Mouse (Mus musculus) forebrain, embryonic 16.5 days (tissue): ENCODE results near the gene Slc6a2. TPM values are rescaled to one million over a fixed set of nuclear protein-coding genes. Genes with fewer than 3 reads are reported as not detected.
A peak's percentile ranks its signal among the peaks of the same experiment; 100 is the strongest.

Experiments used
- ATAC-seq: fragments of 200-750 bp; cut with Nextera tagmentation; 2 replicates; pipeline ENCODE4 v1.8.0; 2017; ENCODE audit warnings: mild to moderate bottlenecking, moderate library complexity
- H3K27ac ChIP-seq: fragments of 300-500 bp; sonication (generic); 2 replicates; pipeline ENCODE4 v1.5.1; 2014; ENCODE audit warnings: low read length, control low read depth
- H3K27me3 ChIP-seq: fragments of 300-500 bp; sonication (generic); replicated peaks from 2 replicates; pipeline ENCODE4 v1.6.1; 2014; ENCODE audit warnings: low read length; ENCODE audit not compliant: control insufficient read depth, insufficient read depth
- H3K36me3 ChIP-seq: fragments of 300-500 bp; sonication (generic); 2 replicates; pipeline ENCODE4 v1.6.1; 2014; ENCODE audit not compliant: control insufficient read depth, insufficient read depth
- H3K4me1 ChIP-seq: fragments of 300-500 bp; sonication (generic); replicated peaks from 2 replicates; pipeline ENCODE4 v1.6.1; 2014; ENCODE audit warnings: low read length; ENCODE audit not compliant: control insufficient read depth, insufficient read depth
- H3K4me2 ChIP-seq: fragments of 300-500 bp; sonication (generic); 2 replicates; pipeline ENCODE4 v1.6.1; 2014; ENCODE audit warnings: mild to moderate bottlenecking, low read length, control low read depth
- H3K4me3 ChIP-seq: fragments of 300-500 bp; sonication (generic); replicated peaks from 2 replicates; pipeline ENCODE4 v1.5.1; 2014; ENCODE audit warnings: mild to moderate bottlenecking, low read length, control low read depth
- H3K9ac ChIP-seq: fragments of 300-500 bp; sonication (generic); replicated peaks from 2 replicates; pipeline ENCODE4 v1.6.1; 2014; ENCODE audit warnings: low read depth, low read length, control low read depth
- H3K9me3 ChIP-seq: fragments of 300-500 bp; sonication (generic); 2 replicates; pipeline ENCODE4 v1.6.1; 2016; ENCODE audit warnings: low read length; ENCODE audit not compliant: control insufficient read depth
- WGBS: fragments of 180-500 bp; shearing (Covaris S2); extraction: QIAGEN DNeasy Blood & Tissue Kit; methylation state at CpG from one replicate; pipeline ENCODE4 v1.1.7; 2014; 5-methylcytosine and 5-hydroxymethylcytosine counted together
- polyA plus RNA-seq: library from polyadenylated mRNA; unstranded; fragments of >200 nt; fragmentation: Nextera tagmentation; extraction: Ambion mirVana; gene quantifications from 2 replicates; pipeline ENCODE4 v1.2.1, GENCODE M21; 2015

The Slc6a2 gene
- polyA plus RNA-seq, 1 experiment from 2014 or later: not detected

DNA sequence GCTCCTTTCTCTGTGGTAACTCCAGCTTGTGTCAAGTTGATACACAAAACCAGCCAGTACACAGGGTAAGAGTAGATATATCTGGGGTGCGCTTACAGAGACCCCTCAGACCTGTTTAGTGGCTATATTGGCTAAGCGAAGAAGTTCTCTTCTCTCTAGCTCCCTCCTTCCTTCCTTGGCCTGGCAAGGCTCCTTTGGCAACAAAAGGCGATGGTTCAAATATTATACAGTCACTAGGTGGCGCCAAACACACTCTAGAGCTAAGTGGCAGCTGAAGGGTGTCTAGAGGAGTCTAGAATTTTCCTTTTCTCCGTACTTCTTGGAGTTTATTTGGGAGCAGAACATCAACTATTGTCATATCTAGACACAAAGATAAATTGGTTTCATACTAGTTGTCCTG lies 50.4 kb downstream of the Slc6a2 start:
- no peak overlapping the region for H3K9ac ChIP-seq
- H3K9me3 ChIP-seq: no peaks in the 10 kb centered on the region
- 31% methylated on average over 5 of the region's 5 CpGs for WGBS
- no peaks in the 10 kb centered on the region for H3K4me1 ChIP-seq
- no peak overlapping the region for H3K4me3 ChIP-seq
- no peaks in the 10 kb centered on the region for H3K36me3 ChIP-seq
- H3K4me2 ChIP-seq: no peak overlapping the region
- no peaks in the 10 kb centered on the region for H3K27me3 ChIP-seq
- ATAC-seq: no peak
- no peak overlapping the region for H3K27ac ChIP-seq

DNA sequence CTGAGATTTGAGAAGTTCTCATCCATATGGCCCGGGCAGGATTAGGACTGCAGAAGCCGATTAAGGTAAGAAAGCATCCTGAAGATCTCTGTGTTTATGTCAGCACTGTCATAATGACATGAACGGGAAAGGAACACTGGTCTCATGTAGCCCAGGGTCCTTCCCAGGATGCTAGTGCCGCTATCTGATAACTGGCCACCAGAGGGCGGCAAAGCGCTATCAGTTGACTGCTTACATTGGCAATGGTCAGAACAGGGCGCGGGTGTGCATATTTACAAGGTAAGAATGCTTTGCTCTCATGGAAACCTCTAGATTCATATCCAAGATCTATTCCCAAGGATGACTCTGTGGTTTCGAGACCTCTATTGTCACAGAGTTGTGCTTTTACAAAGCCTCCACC lies 51.6 kb downstream of the Slc6a2 start:
- Histone ChIP-seq H3K27me3 (no peaks in the 10 kb centered on the region), H3K27ac (no peak overlapping the region), H3K9me3 (no peaks in the 10 kb centered on the region), H3K36me3 (no peaks in the 10 kb centered on the region), H3K9ac (no peak overlapping the region), H3K4me2 (no peak overlapping the region), H3K4me1 (no peaks in the 10 kb centered on the region), H3K4me3 (no peak overlapping the region)
- ATAC-seq: peak; percentile 79
- 10% methylated on average over 9 of the region's 9 CpGs for WGBS

DNA sequence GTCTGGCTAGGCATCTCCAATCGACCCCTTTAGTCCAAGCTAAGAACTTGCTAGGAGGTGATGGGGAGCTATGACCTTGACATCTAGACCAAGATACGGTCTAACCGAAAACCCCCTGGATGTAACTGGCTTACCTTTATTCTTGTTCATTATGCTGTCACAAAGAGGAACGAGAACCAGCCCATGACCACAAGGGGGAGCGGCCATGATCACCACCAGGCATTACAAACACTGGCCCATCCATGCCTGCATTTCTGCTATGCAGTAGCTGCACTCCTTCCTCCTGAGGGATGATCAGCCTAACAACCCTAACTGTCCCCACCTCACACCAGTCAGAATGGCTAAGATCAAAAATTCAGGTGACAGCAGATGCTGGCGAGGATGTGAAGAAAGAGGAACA lies 52.3 kb downstream of the Slc6a2 start:
- ATAC-seq: no peak
- H3K9ac ChIP-seq: no peak overlapping the region
- 71% methylated on average over 6 of the region's 6 CpGs for WGBS
- H3K4me2 ChIP-seq: no peak overlapping the region
- H3K9me3 ChIP-seq: no peaks in the 10 kb centered on the region
- H3K36me3 ChIP-seq: no peaks in the 10 kb centered on the region
- no peak overlapping the region for H3K4me3 ChIP-seq
- no peaks in the 10 kb centered on the region for H3K4me1 ChIP-seq
- H3K27me3 ChIP-seq: no peaks in the 10 kb centered on the region
- H3K27ac ChIP-seq: no peak overlapping the region

DNA sequence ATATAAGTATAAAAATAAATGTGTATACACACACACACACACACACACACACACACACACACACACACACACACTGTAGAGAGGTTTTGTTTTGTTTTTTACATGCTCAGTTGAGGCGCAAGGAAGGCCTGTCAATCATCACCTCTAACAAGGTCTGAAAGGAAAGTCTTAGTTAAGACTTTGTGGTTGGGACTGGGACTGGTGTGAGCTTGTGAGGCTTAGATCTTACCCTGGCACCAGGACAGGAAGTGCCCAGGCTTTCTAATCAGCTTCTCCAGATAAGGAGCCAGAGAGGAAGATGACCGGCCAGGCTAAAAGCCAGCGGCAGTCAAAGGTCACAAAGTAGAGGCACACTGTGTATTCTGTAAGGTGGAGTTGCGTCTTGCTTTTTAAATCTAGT lies 54.4 kb downstream of the Slc6a2 start:
- H3K27ac ChIP-seq: no peak overlapping the region
- ATAC-seq: no peak
- no peaks in the 10 kb centered on the region for H3K27me3 ChIP-seq
- H3K9me3 ChIP-seq: no peaks in the 10 kb centered on the region
- H3K4me1 ChIP-seq: no peaks in the 10 kb centered on the region
- no peaks in the 10 kb centered on the region for H3K36me3 ChIP-seq
- H3K4me2 ChIP-seq: no peak overlapping the region
- H3K4me3 ChIP-seq: no peak overlapping the region
- H3K9ac ChIP-seq: no peak overlapping the region
- WGBS: 83% methylated on average over 4 of the region's 4 CpGs

DNA sequence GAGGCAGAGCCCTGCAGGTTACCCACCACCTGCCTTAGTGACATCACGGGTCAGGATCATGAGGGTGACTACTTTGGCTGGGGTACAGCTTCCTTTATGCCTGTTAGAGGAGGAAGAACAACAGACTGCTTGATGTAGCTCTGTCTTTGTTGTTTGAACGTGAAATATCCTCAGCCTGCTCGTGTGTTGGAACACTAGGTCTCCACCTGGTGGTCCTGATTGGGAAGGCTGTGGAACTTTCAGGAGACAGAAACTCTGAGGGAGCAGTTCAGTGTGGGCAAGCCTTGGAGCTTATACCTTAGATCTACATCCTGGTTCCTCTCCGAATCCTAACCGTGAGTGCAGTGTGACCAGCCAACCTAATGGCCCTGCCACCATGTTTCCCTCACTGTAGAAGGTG lies 61.9 kb downstream of the Slc6a2 start:
- ATAC-seq: no peak
- Histone ChIP-seq H3K27ac (no peak overlapping the region), H3K9ac (no peak overlapping the region), H3K36me3 (no peaks in the 10 kb centered on the region), H3K4me2 (no peak overlapping the region), H3K4me1 (no peaks in the 10 kb centered on the region), H3K9me3 (no peaks in the 10 kb centered on the region), H3K27me3 (no peaks in the 10 kb centered on the region), H3K4me3 (no peak overlapping the region)
- 57% methylated on average over 5 of the region's 5 CpGs for WGBS

DNA sequence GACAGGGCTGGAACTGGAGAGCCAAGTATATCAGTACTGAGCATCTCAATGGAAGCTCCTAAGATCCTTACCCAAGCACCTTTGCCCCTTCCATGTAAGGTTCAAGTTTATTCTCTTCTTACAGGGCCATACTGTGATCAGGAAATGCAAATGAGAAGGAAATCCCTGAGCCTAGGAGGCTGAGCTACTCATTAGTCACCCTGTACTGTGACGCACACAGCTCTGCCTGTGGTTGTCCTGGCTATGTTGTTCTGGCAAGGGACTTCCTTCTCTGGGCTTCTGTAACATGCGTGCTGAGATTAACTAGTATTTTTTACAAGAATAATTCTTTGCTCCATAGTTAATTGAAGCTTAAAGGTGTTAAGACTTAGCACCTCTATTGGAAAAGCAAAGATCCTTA lies 70.8 kb downstream of the Slc6a2 start:
- no peak overlapping the region for H3K4me3 ChIP-seq
- H3K4me1 ChIP-seq: no peaks in the 10 kb centered on the region
- ATAC-seq: no peak
- H3K36me3 ChIP-seq: no peaks in the 10 kb centered on the region
- WGBS: 77% methylated on average over 2 of the region's 2 CpGs
- H3K27me3 ChIP-seq: no peaks in the 10 kb centered on the region
- no peak overlapping the region for H3K9ac ChIP-seq
- no peak overlapping the region for H3K4me2 ChIP-seq
- H3K9me3 ChIP-seq: no peaks in the 10 kb centered on the region
- H3K27ac ChIP-seq: no peak overlapping the region

DNA sequence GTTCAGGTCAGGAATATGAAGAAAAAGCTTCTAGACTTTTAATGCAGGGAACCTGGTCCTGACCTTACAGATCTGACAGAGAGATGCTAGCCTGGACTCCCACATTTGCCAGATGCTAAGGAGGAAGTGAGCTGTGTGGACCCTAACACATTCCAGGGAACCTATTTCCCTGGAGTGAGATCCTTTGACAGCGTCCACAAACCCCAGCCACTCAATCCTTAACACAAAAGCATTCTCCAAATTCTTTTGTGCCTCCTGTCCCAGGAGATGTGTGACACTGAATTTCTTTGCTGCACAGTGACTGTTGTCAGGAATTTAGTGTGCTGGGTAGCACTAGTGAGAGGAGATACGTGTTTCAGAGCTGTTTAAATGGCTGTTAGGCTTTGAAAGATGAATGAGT lies 79.0 kb downstream of the Slc6a2 start:
- 3% methylated on average over 2 of the region's 2 CpGs for WGBS
- Histone ChIP-seq H3K4me3 (no peak overlapping the region), H3K36me3 (no peaks in the 10 kb centered on the region), H3K27me3 (no peaks in the 10 kb centered on the region), H3K4me1 (no peaks in the 10 kb centered on the region), H3K4me2 (no peak overlapping the region), H3K27ac (no peak overlapping the region), H3K9me3 (no peaks in the 10 kb centered on the region), H3K9ac (no peak overlapping the region)
- no peak for ATAC-seq

DNA sequence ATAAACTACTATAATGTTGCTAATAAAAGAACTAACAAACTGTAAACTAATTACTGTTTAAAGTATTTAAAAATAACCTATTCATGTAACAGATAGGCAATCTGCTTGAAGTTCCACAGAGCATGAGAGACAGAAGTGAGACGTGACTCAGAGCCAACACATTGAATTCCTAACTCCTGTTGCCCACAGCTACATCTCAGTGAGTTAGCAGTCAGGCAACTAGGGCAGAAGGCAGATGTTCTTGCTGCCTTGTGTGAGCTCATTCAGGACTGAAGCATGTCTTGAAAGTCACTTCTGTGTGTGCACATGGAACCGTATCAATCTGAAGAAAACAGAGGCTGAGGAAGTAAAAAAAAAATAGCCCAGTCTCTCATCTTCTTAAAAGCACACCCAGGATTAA lies 80.4 kb downstream of the Slc6a2 start:
- Histone ChIP-seq H3K4me1 (no peaks in the 10 kb centered on the region), H3K4me2 (no peak overlapping the region), H3K9me3 (no peaks in the 10 kb centered on the region), H3K9ac (no peak overlapping the region), H3K27me3 (no peaks in the 10 kb centered on the region), H3K27ac (no peak overlapping the region), H3K4me3 (no peak overlapping the region), H3K36me3 (no peaks in the 10 kb centered on the region)
- ATAC-seq: no peak
- 77% methylated on average over 2 of the region's 2 CpGs for WGBS

DNA sequence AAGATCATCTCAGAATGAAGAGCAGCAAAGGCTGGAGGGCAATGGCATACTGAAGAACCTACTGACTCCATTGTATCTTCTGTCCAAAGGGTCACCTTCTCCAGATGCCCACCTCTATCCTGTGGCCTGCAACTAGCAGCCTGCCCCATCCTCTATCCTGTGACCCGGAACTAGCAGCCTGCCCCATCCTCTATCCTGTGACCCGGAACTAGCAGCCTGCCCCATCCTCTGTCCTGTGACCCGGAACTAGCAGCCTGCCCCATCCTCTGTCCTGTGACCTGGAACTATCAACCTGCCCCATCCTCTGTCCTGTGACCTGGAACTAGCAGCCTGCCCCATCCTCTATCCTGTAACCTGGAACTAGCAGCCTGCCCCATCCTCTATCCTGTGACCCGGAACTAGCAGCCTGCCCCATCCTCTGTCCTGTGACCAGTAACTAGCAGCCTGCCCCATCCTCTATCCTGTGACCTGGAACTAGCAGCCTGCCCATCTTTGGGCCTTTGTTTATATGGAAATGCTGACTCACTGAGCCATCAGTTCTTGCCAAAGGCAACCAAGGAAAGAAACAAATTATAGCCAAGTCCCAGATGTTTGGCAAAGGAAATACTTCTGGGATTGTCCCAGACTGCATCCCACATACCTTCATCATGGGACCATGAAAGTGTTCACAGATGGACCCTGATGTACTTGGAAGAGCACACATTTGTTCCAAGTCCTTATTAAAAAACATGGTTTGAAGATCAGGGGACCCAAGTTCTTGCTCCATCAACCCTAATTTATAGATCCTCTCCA lies 81.1 kb downstream of the Slc6a2 start:
- 88% methylated on average over 4 of the region's 4 CpGs for WGBS

DNA sequence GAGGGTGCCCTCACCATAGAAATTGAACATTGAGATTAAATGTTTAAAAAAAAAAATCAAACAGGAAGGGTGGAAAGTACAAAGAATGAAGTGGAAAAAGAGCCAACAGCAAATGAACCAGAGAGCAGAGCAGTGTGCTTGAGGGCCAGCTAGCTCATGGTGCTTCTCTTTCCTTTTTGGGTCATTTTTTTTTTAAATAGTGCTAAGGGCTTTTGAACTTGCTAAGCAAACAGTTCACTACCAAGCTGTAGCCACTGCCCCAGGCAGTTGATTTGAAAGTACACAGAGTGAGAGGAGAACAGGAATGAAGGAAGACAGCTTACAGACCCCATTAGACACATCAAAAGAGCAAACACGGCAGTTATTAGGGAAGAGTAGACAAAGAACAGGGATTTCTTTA lies 83.2 kb downstream of the Slc6a2 start:
- no peaks in the 10 kb centered on the region for H3K9me3 ChIP-seq
- no peaks in the 10 kb centered on the region for H3K4me1 ChIP-seq
- no peaks in the 10 kb centered on the region for H3K36me3 ChIP-seq
- no peaks in the 10 kb centered on the region for H3K27me3 ChIP-seq
- no peak overlapping the region for H3K27ac ChIP-seq
- H3K9ac ChIP-seq: no peak overlapping the region
- no peak overlapping the region for H3K4me2 ChIP-seq
- no peak for ATAC-seq
- no peak overlapping the region for H3K4me3 ChIP-seq
- 54% methylated on average over 1 of the region's 1 CpGs for WGBS

More for the DNA sequence above, 81.1 kb downstream of the Slc6a2 start:
- Histone ChIP-seq H3K27ac (no peak overlapping the region), H3K4me1 (no peaks in the 10 kb centered on the region), H3K9me3 (no peaks in the 10 kb centered on the region), H3K4me2 (no peak overlapping the region), H3K27me3 (no peaks in the 10 kb centered on the region), H3K36me3 (no peaks in the 10 kb centered on the region), H3K9ac (no peak overlapping the region), H3K4me3 (no peak overlapping the region)
- no peak for ATAC-seq
